In the genomic region with DNA sequence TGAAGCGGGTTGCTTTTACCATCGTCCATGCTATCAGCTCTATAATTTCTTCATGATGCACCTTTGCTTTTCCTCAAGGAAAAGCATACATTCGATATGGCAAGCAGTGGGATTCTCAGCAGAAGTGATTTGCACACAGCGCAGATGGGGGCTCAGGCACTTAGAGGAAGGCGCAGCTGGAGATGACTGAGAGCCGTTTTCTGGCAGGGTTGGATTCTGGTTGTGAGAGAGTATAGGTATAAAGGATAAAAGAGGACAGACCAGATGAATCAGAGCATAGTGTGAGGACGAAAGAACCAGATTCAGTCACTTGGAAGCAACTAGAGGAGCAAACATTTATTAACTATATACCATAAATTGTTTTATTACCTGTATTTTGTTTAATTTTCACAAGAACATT, we compare ENCODE assay signal across 12 mouse cellular contexts.
"Had no signal": no experiment of that assay in that cellular context is flagged by ENCODE, and none has a peak within 500 bp of the region (broad histone marks: within the 10 kb centered on the region; RNA-seq: fewer than 3 reads in every experiment).

No protein-coding gene starts in this region.

- DNase-seq: retina, postnatal 1 day; right cerebral cortex, adult 18-20 months; right cerebral cortex, postnatal 14 days; right cerebral cortex, postnatal 25 days; right cerebral cortex, postnatal 4 days; spleen, adult 18-20 months; thymus, adult 18-20 months; thymus, adult 2 months; thymus, postnatal 14 days; thymus, postnatal 25 days; thymus, postnatal 36 days; thymus, postnatal 4 days had no signal
